Mouse (Mus musculus): Measurements from ENCODE around the gene Gm15080.
"Not testable (repeated sequence)": the region's sequence is repeated elsewhere in the genome, so short reads cannot be mapped to it uniquely, and the experiment has no call there.

Gm15080 gene

DNA sequence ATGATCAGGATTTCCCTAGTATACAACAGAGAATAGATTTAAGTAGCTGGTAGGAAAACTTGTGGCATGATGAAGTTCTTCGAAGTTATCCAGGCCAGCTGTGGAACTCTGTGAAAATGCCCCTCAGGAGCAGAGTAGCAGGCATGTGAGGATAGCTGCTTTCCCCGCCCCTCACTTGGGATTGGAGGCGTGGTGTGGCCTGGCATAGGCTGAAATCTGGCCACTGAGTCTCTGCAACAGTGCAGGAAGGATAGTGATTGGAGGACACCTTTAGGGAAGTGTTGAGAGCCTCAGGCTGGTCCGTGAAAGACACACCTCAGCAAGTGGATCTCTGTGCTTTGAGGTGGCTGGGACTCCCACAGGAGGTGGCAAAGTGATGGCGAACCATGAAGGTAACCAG, at the start of gene Gm15080:
TSS of gene Gm15080 (plus strand) at position 301 of the 400 bp plus-strand sequence.
- DNase-seq (ENCODE audit: low spot score) = not testable (repeated sequence)
